Mouse (Mus musculus): Measurements from ENCODE around the gene Gm6793. TPM values are rescaled to one million over a fixed set of nuclear protein-coding genes. Genes with fewer than 3 reads are reported as not detected.

The Gm6793 gene
- polyA plus RNA-seq, 2 experiments, result 0.17 TPM; not detected in 1

- no peaks in the 10 kb centered on the region for H3K36me3 ChIP-seq (replicated peaks; ENCODE audit: control insufficient read depth, insufficient read depth, low read depth)
- no peak overlapping the region for H3K4me3 ChIP-seq (ENCODE audit: insufficient read depth in 1 of 2, low read depth in 2 of 2, low read length in 2 of 2)
- H3K4me1 ChIP-seq (replicated peaks; ENCODE audit: control insufficient read depth in 2 of 2, insufficient read depth in 2 of 2, low read length in 1 of 2), result no peaks in the 10 kb centered on the region
- 59% methylated on average over 6 of the region's 6 CpGs for WGBS (ENCODE audit: insufficient replicate concordance)
- no peak overlapping the region for H3K9ac ChIP-seq (replicated peaks)
- TF ChIP-seq CTCF (IDR thresholded peaks at IDR 0.05; ENCODE audit: low read depth) (no peak), EP300 (IDR thresholded peaks at IDR 0.05; ENCODE audit: low read depth) (no peak)
- no peaks in the 10 kb centered on the region for H3K9me3 ChIP-seq (ENCODE audit: control insufficient read depth, low read length)
- H3K4me2 ChIP-seq (ENCODE audit: low read depth), result no peak overlapping the region
- ATAC-seq (ENCODE audit: insufficient read depth) (no peak), DNase-seq (ENCODE audit: low read depth in 3 of 3, low spot score in 3 of 3) (no peak)
- H3K27me3 ChIP-seq (ENCODE audit: control insufficient read depth, insufficient read depth, low read length), result no peaks in the 10 kb centered on the region
- H3K27ac ChIP-seq, result no peak overlapping the region
These were observed 33.5 kb upstream of the Gm6793 start for GRCm38 (mm10) chr8:112048293-112048692.

- peak; percentile 90 for TF ChIP-seq CTCF (IDR thresholded peaks at IDR 0.05; ENCODE audit: low read depth)
- no peak for TF ChIP-seq EP300 (IDR thresholded peaks at IDR 0.05; ENCODE audit: low read depth)
These were observed 31.1 kb upstream of the Gm6793 start for GRCm38 (mm10) chr8:112045896-112046295.

DNA sequence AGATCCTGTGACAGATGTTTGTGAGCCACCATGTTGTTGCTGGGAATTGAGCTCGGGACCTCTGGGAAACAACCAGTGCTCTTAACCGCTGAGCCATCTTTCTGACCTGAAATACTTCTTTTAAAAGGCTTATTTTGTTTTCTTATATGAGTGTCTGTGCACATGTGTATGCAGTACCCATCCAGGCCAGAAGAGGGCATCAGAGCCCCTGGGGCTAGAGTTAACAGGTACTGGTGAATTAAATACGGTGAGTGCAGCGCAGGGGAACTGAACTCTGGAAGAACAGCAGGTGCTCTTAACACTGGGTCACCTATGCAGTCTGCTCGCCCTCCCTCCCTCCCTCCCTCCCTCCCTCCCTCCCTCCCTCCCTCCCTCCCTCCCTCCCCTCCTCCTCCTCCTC is 30.3 kb upstream of the Gm6793 start:
- H3K4me3 ChIP-seq (ENCODE audit: insufficient read depth in 1 of 2, low read depth in 2 of 2, low read length in 2 of 2), result no peak overlapping the region
- DNase-seq (ENCODE audit: low read depth in 3 of 3, low spot score in 3 of 3) (no peak), ATAC-seq (ENCODE audit: insufficient read depth) (no peak)
- no peak overlapping the region for H3K4me2 ChIP-seq (ENCODE audit: low read depth)
- no peaks in the 10 kb centered on the region for H3K4me1 ChIP-seq (replicated peaks; ENCODE audit: control insufficient read depth in 2 of 2, insufficient read depth in 2 of 2, low read length in 1 of 2)
- no peak overlapping the region for H3K27ac ChIP-seq
- H3K27me3 ChIP-seq (ENCODE audit: control insufficient read depth, insufficient read depth, low read length), result no peaks in the 10 kb centered on the region
- no peaks in the 10 kb centered on the region for H3K9me3 ChIP-seq (ENCODE audit: control insufficient read depth, low read length)
- no peak overlapping the region for H3K9ac ChIP-seq (replicated peaks)
- no peaks in the 10 kb centered on the region for H3K36me3 ChIP-seq (replicated peaks; ENCODE audit: control insufficient read depth, insufficient read depth, low read depth)
- WGBS (ENCODE audit: insufficient replicate concordance), result 60% methylated on average over 5 of the region's 5 CpGs
- TF ChIP-seq EP300 (IDR thresholded peaks at IDR 0.05; ENCODE audit: low read depth), result no peak
- TF ChIP-seq CTCF (IDR thresholded peaks at IDR 0.05; ENCODE audit: low read depth), result peak; percentile 57

More at GRCm38 (mm10) chr8:112045896-112046295, 31.1 kb upstream of the Gm6793 start:
- Histone ChIP-seq H3K9me3 (ENCODE audit: control insufficient read depth, low read length) (no peaks in the 10 kb centered on the region), H3K4me1 (replicated peaks; ENCODE audit: control insufficient read depth in 2 of 2, insufficient read depth in 2 of 2, low read length in 1 of 2) (no peaks in the 10 kb centered on the region), H3K27me3 (ENCODE audit: control insufficient read depth, insufficient read depth, low read length) (no peaks in the 10 kb centered on the region), H3K27ac (no peak overlapping the region), H3K36me3 (replicated peaks; ENCODE audit: control insufficient read depth, insufficient read depth, low read depth) (no peaks in the 10 kb centered on the region), H3K4me3 (ENCODE audit: insufficient read depth in 1 of 2, low read depth in 2 of 2, low read length in 2 of 2) (no peak overlapping the region), H3K4me2 (ENCODE audit: low read depth) (no peak overlapping the region), H3K9ac (replicated peaks) (no peak overlapping the region)
- ATAC-seq (ENCODE audit: insufficient read depth) (no peak), DNase-seq (ENCODE audit: low read depth in 3 of 3, low spot score in 3 of 3) (peak; percentile 43 to 54 (median 50))
- 4% methylated on average over 7 of the region's 7 CpGs for WGBS (ENCODE audit: insufficient replicate concordance)

DNA sequence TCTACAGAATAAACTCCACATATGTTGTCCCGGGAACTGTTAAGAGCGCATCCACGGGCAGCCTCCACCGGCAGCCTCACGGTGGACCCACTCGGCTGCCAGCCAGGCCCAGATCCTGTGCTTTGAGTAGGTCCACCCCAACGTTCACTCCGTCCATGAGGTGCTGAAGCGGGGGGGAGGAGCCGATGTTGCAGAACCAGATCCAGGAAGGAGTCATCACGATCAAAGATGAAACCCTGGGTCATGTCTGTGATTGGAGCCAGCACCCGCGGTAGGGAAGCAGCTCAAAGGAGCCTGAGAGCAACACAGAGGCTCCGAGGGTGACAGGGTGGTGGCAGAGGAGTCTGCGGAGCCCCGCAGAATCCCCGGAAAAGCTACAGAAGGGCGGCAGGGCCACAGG is 22.7 kb upstream of the Gm6793 start:
- Histone ChIP-seq H3K27ac (no peak overlapping the region), H3K9ac (replicated peaks) (no peak overlapping the region), H3K4me1 (replicated peaks; ENCODE audit: control insufficient read depth in 2 of 2, insufficient read depth in 2 of 2, low read length in 1 of 2) (no peaks in the 10 kb centered on the region), H3K9me3 (ENCODE audit: control insufficient read depth, low read length) (no peaks in the 10 kb centered on the region), H3K36me3 (replicated peaks; ENCODE audit: control insufficient read depth, insufficient read depth, low read depth) (no peaks in the 10 kb centered on the region), H3K4me2 (ENCODE audit: low read depth) (no peak overlapping the region), H3K27me3 (ENCODE audit: control insufficient read depth, insufficient read depth, low read length) (no peaks in the 10 kb centered on the region), H3K4me3 (ENCODE audit: insufficient read depth in 1 of 2, low read depth in 2 of 2, low read length in 2 of 2) (no peak overlapping the region)
- WGBS (ENCODE audit: insufficient replicate concordance), result 65% methylated on average over 18 of the region's 18 CpGs
- no peak for TF ChIP-seq CTCF (IDR thresholded peaks at IDR 0.05; ENCODE audit: low read depth)
- no peak for TF ChIP-seq EP300 (IDR thresholded peaks at IDR 0.05; ENCODE audit: low read depth)
- DNase-seq (ENCODE audit: low read depth in 3 of 3, low spot score in 3 of 3), result no peak
- ATAC-seq (ENCODE audit: insufficient read depth), result no peak

- Histone ChIP-seq H3K9ac (replicated peaks) (no peak overlapping the region), H3K9me3 (ENCODE audit: control insufficient read depth, low read length) (no peaks in the 10 kb centered on the region), H3K36me3 (replicated peaks; ENCODE audit: control insufficient read depth, insufficient read depth, low read depth) (no peaks in the 10 kb centered on the region), H3K27ac (no peak overlapping the region), H3K27me3 (ENCODE audit: control insufficient read depth, insufficient read depth, low read length) (no peaks in the 10 kb centered on the region), H3K4me1 (replicated peaks; ENCODE audit: control insufficient read depth in 2 of 2, insufficient read depth in 2 of 2, low read length in 1 of 2) (no peaks in the 10 kb centered on the region), H3K4me2 (ENCODE audit: low read depth) (no peak overlapping the region), H3K4me3 (ENCODE audit: insufficient read depth in 1 of 2, low read depth in 2 of 2, low read length in 2 of 2) (no peak overlapping the region)
- 4% methylated on average over 8 of the region's 8 CpGs for WGBS (ENCODE audit: insufficient replicate concordance)
- no peak for TF ChIP-seq EP300 (IDR thresholded peaks at IDR 0.05; ENCODE audit: low read depth)
- TF ChIP-seq CTCF (IDR thresholded peaks at IDR 0.05; ENCODE audit: low read depth), result peak; percentile 88
- DNase-seq (ENCODE audit: low read depth in 3 of 3, low spot score in 3 of 3), result peak; percentile 41 to 47 (median 46)
- ATAC-seq (ENCODE audit: insufficient read depth), result no peak
These were observed 19.8 kb upstream of the Gm6793 start for GRCm38 (mm10) chr8:112034603-112035002.
